Mouse (Mus musculus) layer of hippocampus, adult 9-11 months (tissue): ENCODE results near the gene Hist2h4.
"Not testable (repeated sequence)": the region's sequence is repeated elsewhere in the genome, so short reads cannot be mapped to it uniquely, and the experiment has no call there.

ENCODE experiments used
- DNase-seq: peaks from one replicate; pipeline ENCODE4 v3.0.0; 2022

Hist2h4 gene

DNA sequence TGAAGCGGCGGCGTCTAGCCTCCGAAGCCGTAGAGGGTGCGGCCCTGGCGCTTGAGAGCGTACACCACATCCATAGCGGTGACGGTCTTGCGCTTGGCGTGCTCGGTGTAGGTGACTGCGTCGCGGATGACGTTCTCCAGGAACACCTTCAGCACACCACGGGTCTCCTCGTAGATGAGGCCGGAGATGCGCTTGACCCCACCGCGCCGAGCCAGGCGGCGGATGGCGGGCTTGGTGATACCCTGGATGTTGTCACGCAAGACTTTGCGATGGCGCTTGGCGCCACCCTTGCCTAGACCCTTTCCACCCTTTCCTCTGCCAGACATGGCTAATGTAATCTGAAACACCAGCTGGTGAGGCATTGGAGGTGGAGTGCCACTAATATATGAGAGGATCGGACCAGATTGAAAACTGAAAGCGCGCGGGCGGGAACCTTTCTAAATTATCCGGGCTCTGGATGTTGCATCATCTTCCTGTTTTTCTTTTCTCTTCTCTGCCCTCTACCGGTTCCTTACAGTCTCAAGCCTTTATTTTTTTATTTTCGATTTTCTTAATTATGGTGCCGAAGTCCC lies at the start of gene Hist2h4:
Gene Hist2h4 (minus strand): TSS at position 333 of the 572 bp plus-strand sequence.
- peak; percentile 97 for DNase-seq

DNA sequence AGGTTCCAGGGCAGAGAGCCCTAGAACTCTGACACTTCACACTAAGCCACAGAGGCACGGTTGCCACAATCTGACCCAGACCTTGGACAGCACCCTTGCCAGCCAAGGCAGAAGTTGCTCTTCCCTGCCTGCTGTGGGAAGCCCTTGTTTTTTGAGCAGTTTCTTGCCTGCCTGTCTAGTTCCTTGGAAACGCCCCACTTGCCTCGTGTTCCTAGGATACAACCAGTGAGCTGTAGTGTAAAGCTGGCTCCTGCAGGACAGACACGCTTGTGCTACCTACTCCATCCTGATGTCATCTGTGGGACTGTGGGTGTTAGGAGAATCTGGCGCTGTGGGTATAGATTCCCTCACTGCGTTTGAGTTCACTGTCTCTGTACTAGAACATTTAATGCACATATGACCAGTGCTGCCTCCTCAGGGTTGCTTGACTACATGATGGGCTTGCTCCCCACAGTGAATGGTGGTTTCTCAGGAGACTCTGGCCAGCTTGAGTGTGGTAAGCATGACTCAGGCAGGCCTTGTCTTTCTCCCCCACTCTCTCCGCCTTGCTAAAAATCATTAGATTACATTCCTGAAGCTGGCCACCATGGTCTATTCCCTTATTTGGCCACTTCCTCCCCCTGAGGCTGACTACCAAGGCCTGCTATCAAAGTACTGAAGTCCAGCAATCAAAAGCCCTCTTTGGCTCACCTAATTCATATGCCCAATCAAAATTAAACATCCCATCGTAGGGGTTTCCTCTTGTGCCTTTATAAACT lies 49.4 kb upstream of the Hist2h4 start:
- DNase-seq = peak; percentile 49

DNA sequence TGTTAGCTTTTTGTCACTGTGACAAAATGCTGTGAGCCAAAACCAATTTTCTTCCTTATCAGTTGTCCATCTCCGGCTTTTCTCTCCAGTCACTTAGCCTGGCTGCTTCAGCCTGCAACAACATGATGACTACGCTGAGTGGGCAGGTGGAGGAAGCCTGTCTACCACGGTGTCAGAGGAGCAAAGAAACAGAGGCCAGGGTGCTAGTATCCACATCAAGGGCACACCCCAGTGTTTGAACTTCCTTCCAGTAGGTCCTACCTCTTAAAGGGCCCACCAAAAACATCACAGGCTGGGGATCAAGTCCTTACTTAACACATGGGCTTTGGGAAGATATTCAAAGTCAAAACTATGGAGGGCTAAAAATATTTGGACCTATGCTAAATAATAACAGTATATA lies 46.3 kb upstream of the Hist2h4 start:
- DNase-seq = no peak

DNA sequence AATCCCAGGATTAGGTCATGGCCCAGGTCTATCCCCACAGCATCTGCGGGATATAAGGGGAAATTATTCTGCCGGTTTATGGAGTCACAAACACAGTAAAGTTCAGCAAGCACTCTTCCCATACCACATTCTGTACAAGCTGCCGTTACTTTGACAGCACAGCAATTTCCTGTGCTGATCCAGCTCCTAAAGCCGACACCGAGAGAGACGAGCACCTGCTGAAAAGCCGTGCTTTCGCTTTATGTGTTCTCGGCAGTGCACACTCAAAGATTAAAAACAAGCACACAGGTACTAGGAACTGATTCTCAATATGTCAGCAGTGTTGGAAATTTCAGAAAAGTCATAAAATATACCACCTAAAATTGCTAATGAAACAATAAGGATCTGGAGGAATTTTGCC lies 43.4 kb upstream of the Hist2h4 start:
- DNase-seq = no peak

DNA sequence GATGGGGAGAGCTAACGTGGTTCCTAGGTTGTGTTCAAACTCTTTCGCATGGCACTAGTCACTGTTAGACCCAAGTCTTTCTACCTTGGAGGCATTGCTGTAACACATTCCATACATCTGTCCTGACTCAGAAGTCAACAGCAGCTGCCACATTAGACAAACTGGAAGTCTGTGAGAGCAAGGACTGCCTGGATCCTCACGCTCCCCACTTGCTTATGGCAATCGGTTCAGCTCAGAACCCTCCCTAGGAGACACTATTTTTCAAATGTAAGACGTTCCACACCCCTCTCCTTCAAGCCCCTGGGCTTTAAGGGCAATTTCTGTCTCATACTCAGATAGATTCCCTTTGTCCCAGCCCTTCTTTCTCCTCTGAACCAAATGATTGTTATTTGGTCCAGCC lies 39.0 kb upstream of the Hist2h4 start:
- DNase-seq = no peak

DNA sequence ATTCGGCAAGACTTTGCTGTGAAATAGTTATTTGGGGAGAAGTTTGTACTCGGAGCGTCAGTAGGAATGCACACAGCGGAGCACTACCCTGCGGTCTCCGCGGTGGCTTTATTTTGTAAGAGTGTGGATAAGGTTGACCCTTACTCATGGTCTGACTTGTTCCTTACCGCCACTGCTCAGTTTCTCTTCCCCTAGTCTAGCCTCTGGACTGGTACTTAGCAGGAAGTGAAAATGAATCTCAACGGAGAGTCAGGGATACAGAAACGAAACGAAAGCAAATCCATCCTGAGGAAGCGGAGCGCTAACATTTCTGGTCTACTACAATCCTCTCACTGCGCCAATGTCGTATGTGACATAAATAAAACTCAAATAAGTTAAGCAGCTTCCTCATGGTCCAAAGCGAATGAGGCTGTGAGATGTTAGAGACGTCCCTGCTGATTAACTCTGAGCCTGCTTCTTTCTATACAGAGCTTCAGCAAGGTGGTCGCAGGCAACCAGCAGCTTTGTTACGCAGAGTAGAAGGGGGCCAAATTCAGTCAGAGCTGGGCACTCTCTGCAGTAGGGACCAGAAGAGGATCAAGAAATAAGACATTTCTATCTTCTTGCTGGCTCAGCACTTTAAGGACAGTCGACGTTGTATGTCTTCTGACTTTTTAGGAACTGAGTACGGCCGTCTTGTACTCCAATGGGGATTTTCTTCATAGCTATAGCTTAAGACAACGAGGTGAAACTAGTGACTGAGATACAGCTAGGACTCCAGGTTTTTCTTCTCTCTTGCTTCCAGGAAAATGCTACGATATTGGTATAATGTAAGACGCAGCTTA lies 37.8 kb upstream of the Hist2h4 start:
- peak; percentile 86 for DNase-seq

DNA sequence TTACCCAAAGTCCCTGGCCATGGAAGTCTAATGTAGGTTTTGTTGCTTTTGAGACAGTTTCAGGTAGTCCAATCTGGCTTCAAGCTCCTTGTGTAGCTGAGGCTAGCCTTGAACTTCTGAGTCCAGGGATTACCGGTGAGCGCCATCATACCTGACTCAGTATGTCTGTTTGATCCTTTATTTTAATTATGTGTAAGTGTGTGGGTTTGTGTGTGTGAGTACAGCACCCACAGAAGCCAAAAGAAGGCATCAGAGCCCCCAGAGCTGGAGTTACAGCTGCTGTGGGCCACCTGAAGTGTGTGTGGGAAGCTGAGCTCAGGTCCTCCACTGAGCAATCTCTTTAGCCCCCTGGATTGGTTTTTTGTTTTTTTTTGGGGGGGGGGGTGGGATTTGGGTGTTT lies 36.5 kb upstream of the Hist2h4 start:
- DNase-seq = no peak

DNA sequence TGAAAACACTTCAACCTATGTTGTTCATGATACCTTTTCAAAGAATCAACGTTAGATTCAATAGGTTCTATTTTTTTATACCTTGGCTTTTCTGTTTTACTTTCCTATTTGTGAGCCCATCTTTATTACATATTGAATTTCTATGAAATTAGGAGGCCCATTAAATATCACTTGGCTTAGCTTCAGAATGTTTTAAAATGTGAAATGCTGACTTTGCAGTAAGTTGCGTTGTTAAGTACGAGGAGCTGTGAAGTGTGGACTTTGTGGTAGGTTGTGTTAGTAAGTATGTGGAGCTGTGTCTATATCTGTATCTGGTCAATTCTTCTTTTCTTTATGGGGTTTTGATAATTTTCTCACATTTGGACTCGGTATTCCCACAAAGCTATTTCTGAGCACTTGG lies 35.2 kb upstream of the Hist2h4 start:
- no peak for DNase-seq

DNA sequence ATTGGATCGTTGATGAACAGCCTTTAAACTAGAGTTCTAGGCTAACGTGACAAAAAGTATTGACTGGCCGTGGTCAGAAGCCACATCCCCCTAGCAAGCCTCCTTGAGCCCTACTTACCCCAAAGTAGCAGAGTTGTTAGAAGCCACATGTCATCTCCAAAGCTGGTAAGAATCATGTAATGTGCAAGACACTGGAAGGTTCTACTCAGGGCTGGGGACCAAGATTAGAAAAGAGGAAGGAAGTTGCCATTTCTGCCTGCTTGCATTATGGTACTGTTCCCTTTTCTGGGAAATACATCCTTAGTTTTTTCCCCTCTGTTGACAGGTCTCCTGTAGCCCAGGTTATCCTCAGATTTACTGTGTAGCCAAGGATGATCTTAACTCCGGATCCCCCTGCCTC lies 30.7 kb upstream of the Hist2h4 start, which contains the start of gene Fcgr1:
Gene Fcgr1 (minus strand): TSS at position 183 of the 400 bp plus-strand sequence.
- no peak for DNase-seq

DNA sequence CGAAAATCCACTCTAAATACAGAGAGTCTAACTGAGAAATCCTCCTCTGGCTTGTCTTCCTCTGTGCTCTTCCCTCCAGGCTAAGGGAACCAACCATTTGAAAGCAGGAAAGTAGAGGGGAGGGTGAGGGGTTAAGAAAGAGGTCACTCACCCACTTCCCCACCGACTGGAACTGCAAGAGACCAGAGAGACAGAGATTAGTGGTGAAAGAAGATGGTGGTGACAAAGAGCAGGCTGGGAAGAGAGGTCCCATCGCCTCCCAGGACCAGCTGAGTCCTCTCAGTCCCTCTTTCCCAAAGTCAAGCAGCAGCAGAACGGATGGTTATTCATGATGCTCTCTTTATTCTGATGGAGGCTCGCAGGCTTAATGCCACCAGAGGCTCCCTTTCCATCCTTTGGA lies 30.3 kb upstream of the Hist2h4 start:
- DNase-seq = no peak

DNA sequence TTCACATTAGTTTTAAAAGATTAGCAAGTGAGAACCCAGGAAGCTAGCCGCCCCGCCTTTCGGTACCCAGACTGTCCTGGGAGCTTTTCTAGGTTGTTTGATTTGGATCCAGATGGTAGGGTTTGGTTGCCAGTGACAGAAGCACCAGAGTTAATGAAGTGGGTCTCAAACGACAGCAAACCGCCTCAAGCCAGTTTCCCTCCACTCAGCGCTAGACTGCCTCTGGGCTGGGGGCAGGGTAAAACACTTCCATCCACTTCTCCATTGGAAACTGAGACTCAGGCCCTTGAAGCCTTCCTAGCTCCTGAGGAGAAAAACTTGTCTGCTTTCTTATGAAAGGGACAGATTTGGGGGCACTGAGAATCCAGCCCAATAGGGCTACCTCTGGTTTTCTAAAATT lies 29.5 kb upstream of the Hist2h4 start:
- no peak for DNase-seq

DNA sequence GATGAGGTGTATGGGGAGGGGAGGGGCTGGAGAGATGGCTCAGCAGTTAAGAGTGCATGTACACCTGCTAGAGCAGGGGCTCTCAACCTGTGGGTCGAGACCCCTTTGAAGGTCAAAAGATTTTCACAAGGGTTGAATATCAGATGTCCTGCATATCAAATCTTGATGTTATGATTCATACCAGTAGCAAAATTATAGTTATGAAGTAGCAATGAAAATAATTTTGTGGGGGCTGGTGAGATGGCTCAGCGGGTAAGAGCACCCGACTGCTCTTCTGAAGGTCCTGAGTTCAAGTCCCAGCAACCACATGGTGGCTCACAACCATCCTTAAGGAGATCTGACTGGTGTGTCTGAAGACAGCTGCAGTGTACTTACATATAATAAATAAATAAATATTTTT lies 27.6 kb upstream of the Hist2h4 start:
- not testable (repeated sequence) for DNase-seq

DNA sequence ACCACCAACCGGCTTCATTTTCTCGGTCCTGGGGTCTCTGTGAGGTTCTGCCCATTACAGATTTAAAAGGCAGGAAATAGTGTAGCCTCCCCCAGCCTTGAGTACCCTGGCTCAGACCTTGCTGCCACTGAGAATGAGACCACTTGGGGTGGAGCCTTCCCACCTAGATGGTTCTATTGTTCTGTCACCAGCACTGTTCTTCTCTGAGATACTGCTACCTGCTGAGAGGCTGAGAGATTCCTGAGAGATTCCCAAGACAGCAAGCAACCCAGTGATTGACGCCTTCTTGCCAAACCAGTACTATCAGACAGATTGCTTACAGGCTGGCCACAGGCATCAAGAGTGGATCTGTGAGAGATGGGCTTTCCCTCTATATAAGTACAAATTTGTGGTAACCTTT lies 26.1 kb upstream of the Hist2h4 start:
- no peak for DNase-seq

DNA sequence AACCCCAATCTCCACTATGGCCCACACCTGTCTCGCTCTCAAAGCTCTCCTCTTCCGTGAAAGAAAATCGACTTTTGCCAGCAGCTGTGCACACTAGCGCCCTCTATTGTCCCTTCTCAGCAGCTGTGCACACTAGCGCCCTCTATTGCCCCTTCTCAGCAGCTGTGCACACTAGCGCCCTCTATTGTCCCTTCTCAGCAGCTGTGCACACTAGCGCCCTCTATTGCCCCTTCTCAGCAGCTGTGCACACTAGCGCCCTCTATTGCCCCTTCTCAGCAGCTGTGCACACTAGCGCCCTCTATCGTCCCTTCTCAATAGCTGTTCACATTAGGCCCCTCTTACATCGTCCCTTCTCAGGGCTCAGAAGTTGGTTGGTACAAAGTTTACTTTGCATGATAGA lies 24.2 kb upstream of the Hist2h4 start:
- DNase-seq = not testable (repeated sequence)

DNA sequence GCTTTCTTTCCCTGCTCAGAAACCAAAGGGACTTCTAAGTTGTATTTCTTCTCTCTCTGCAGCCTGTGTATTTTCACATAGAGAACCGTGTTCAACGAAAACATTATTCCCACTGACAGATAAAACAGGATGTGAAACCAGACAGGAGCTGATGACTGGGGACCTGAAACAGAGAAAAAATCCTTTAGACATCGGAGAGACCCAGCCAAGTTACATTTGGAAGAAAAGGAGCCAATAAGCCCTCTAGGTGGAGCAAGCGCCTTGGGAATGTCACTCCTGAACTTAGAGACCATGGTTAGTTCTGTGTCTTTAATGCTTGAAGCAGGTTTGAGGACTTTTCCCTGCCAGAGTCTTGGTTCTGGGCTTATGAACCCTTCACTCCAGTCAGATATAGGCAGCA lies 21.3 kb upstream of the Hist2h4 start:
- peak; percentile 63 for DNase-seq

DNA sequence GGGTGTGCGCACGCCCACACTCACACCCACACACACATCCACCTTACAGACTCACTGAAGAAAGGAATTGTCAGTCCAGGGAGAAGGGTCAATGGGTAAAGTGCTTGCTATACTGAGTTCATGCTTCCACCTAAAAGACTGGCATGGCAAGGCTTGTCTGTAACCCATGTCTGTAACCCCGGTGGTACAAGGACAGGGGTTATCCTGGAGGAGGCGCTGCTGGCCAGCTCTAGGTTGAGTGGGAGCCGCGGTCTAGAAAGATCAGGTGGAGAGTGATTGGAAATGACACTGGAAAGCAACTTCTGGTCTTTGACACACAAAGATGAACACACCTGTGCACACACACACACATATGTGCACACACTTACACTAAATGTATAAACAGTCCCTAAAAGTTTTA lies 17.5 kb upstream of the Hist2h4 start:
- DNase-seq = no peak

DNA sequence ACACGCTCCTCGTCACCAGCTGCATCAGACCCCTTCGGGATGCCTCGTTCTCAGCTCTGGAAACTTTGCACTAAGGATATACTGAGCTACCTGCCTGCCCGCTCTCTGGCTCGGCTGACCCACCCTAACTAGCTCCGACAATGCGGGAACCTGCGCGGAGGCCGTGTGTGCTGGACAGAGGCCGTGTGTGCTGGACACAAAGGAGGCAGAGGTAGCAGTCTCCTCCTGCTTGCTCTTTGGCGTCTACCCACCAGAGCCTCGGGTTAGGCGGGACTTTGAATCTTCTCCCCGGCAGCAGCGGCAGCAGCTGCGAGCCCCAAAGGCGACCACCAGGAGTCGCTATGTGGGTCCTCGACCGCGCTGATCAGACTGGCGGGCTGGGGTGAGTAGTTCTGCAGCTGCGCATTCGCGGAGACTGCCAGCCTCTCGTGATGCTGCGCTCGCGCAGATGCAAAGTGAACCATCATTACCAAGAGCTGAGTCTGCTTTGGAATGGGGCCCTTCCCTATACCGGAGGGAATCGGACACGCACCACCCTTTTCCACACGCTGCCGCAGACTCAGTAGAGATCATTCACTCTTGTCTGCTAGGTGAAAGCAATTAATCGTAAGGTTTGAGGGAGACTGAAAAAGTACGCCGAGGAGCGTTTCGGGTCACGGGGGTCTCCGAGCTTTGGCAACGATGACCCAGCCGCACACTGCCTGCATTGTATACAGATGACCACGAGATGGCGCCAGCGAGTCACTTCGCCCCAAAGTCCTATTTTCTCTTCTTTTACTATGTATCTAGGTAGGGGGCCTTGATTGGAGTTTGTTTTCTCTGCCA lies 14.9 kb upstream of the Hist2h4 start:
- DNase-seq = peak; percentile 96

DNA sequence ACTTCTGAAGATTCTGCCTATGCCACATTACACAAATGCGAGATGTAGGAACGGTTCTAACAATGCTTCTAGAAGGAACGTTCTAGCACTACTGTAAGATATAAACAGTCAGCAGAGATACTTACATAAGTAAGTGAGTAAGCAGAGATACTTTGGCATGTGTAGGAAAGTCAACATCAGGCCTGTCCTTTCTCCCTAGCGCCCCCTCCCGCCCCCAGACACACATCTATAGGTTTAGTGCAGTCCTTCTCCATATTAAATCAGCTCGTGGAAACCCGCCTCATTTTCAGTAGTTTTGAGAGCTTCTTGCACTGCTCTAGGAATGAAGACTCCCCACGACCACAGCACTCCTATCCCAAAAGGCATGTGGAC lies 14.3 kb upstream of the Hist2h4 start:
- DNase-seq = no peak

DNA sequence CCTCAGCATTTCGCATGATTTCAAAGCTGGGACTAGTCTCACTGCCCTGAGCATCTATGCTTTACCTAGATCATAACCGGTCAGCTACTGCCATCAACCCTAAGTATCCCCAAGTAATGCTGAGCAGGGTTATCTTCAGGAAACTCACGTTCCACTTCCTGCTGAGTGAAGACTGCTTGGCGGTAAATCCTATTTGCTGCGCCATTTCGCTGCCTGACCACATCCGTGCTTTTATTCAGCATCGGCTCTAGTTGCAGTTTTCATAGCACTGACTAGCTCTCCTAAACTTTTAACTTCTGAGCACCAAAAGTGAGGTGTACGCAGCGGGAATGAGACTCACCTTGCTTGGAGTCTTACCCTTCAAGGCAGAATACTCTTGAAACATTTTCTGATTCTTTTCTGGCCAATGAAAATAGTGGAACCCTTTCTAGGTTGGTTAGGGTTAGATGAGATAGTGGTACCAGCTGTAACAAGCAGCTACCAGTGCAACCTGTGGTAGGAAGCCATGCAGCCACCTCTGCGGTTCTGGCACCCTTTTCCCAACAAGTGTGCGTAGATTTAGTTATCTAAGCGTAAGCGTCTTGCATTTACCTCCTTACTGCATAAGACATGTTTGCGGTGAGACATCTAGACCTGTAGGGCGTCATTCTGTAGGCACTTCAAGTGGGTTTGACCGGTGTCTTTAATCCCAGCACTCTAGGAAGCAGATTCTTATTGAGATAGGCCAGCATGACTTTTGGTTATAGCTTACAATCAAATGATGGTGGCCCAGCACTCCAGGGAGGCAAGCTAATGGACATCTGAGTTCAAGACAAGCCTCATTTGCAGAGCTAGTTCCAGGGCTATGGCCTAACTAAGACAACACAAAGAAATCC lies 10.7 kb upstream of the Hist2h4 start:
- DNase-seq = no peak

DNA sequence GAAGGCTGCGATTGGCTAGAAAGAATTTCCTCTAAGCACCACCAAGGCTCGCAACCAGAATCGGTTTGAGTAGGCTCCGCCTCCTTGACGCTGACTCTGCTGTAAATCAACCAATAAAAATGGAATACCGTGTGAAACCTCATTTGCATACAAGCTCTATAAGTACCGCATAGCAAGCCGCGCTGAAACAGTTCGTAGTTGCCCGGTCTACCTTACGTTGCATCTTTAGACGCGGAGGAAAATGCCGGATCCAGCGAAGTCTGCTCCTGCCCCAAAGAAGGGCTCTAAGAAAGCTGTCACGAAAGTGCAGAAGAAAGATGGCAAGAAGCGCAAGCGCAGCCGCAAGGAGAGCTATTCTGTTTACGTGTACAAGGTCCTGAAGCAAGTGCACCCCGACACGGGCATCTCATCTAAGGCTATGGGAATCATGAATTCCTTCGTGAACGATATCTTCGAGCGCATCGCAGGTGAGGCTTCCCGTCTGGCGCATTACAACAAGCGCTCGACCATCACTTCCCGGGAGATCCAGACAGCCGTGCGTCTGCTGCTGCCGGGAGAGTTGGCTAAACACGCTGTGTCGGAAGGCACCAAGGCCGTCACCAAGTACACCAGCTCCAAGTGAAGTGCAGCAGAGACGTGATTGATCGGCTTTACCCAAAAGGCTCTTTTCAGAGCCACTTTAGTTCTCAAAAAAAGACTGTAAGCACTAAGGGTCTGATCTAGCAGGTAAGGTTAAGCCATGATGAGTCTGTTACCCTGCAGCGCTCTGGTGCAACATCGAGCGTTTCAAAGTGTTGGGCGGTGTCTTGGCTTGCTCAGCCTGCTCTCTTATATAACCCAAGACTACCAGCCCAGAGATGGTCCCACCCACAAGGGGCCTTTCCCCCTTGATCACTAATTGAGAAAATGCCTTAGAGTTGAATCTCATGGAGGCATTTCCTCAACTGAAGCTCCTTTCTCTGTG lies 6.7 kb upstream of the Hist2h4 start, which contains the start of gene Hist2h2bb:
Gene Hist2h2bb (plus strand): TSS at position 242 of the 964 bp plus-strand sequence.
- DNase-seq = peak; percentile 98
